Mouse (Mus musculus) megakaryocyte, adult 5-6 weeks (primary cell): Measurements from ENCODE around the gene Slc25a26. TPM values are rescaled to one million over a fixed set of nuclear protein-coding genes. Genes with fewer than 3 reads are reported as not detected.

ENCODE experiments used
- total RNA-seq, 2 experiments: library from RNA; stranded (forward) in 1 of 2; stranded (reverse) in 1 of 2; fragments of 153-499, 151-499 nt in 1 of 2; fragments of 221-1000, 200-1000 nt in 1 of 2; gene quantifications; 2 replicates each; pipeline versions ENCODE4 v1.2.3 to v1.2.4; 2015 to 2017

Gene Slc25a26
- total RNA-seq, 2 experiments from 2014 or later = 0.70 to 1.3 TPM

Other genes with a start within 250 kb of the Slc25a26 start
- gene Magi1, start 216.4 kb upstream of the Slc25a26 start, total RNA-seq (2015) = 0.09 TPM in 1 of 2 replicates, not detected in the other
- gene Magi1, start 216.4 kb upstream of the Slc25a26 start, total RNA-seq (2017) = not detected in 2 replicates
- gene Lrig1, start 199.8 kb downstream of the Slc25a26 start, total RNA-seq (2015) = 0.50 TPM in 1 of 2 replicates, not detected in the other
- gene Lrig1, start 199.8 kb downstream of the Slc25a26 start, total RNA-seq (2017) = 0.04 TPM in 2 replicates